Mouse (Mus musculus): Measurements from ENCODE around the gene Acsbg2. TPM values are rescaled to one million over a fixed set of nuclear protein-coding genes. Genes with fewer than 3 reads are reported as not detected.
A peak's percentile ranks its signal among the peaks of the same experiment; 100 is the strongest.

Acsbg2 gene
- total and polyA plus RNA-seq, 2 experiments from 2014 or later, result 0.11 TPM; not detected in 1

GRCm38 (mm10) chr17:56840524-56840923 lies 33.7 kb downstream of the Acsbg2 start:
- Histone ChIP-seq H3K27me3 (ENCODE audit: insufficient read depth, low read length) (no peaks in the 10 kb centered on the region), H3K9me3 (ENCODE audit: low read length) (no peaks in the 10 kb centered on the region), H3K27ac (ENCODE audit: low read depth, low read length) (no peak overlapping the region), H3K36me3 (ENCODE audit: insufficient read depth, low read length) (no peaks in the 10 kb centered on the region), H3K4me3 (ENCODE audit: low read depth, low read length) (no peak overlapping the region), H3K4me2 (ENCODE audit: low read depth, low read length, poor library complexity, severe bottlenecking) (no peak overlapping the region), H3K9ac (replicated peaks; ENCODE audit: low read length, poor library complexity, severe bottlenecking) (no peak overlapping the region), H3K4me1 (ENCODE audit: insufficient read depth, low read length) (no peaks in the 10 kb centered on the region)
- WGBS, result 87% methylated on average over 7 of the region's 7 CpGs
- no peak for ATAC-seq (ENCODE audit: low FRiP score)
- no peak for DNase-seq (ENCODE audit: low spot score)
- no peak for TF ChIP-seq CTCF (IDR thresholded peaks at IDR 0.05)

- no peak overlapping the region for H3K27ac ChIP-seq (ENCODE audit: low read depth, low read length)
- H3K27me3 ChIP-seq (ENCODE audit: insufficient read depth, low read length), result no peaks in the 10 kb centered on the region
- no peaks in the 10 kb centered on the region for H3K36me3 ChIP-seq (ENCODE audit: insufficient read depth, low read length)
- no peaks in the 10 kb centered on the region for H3K9me3 ChIP-seq (ENCODE audit: low read length)
- TF ChIP-seq CTCF (IDR thresholded peaks at IDR 0.05), result no peak
- WGBS, result 86% methylated on average over 8 of the region's 8 CpGs
- H3K9ac ChIP-seq (replicated peaks; ENCODE audit: low read length, poor library complexity, severe bottlenecking), result no peak overlapping the region
- H3K4me1 ChIP-seq (ENCODE audit: insufficient read depth, low read length), result no peaks in the 10 kb centered on the region
- ATAC-seq (ENCODE audit: low FRiP score), result no peak
- H3K4me2 ChIP-seq (ENCODE audit: low read depth, low read length, poor library complexity, severe bottlenecking), result no peak overlapping the region
- H3K4me3 ChIP-seq (ENCODE audit: low read depth, low read length), result no peak overlapping the region
- DNase-seq (ENCODE audit: low spot score), result no peak
These were observed 37.9 kb downstream of the Acsbg2 start for GRCm38 (mm10) chr17:56836336-56836735.

- Histone ChIP-seq H3K4me1 (ENCODE audit: insufficient read depth, low read length) (peaks cover 6% of the 10 kb centered on the region; the same call in 1 of the 2 replicates), H3K27me3 (ENCODE audit: insufficient read depth, low read length) (peaks cover 12% of the 10 kb centered on the region; the same call in 1 of the 2 replicates), H3K4me3 (ENCODE audit: low read depth, low read length) (no peak overlapping the region), H3K9me3 (ENCODE audit: low read length) (no peaks in the 10 kb centered on the region), H3K36me3 (ENCODE audit: insufficient read depth, low read length) (no peaks in the 10 kb centered on the region), H3K27ac (ENCODE audit: low read depth, low read length) (no peak overlapping the region), H3K9ac (replicated peaks; ENCODE audit: low read length, poor library complexity, severe bottlenecking) (no peak overlapping the region), H3K4me2 (ENCODE audit: low read depth, low read length, poor library complexity, severe bottlenecking) (no peak overlapping the region)
- WGBS, result 90% methylated on average over 1 of the region's 1 CpGs
- no peak for TF ChIP-seq CTCF (IDR thresholded peaks at IDR 0.05)
- DNase-seq (ENCODE audit: low spot score) (no peak), ATAC-seq (ENCODE audit: low FRiP score) (no peak)
These were observed 40.9 kb downstream of the Acsbg2 start for GRCm38 (mm10) chr17:56833381-56833780.

- H3K9me3 ChIP-seq (ENCODE audit: low read length), result no peaks in the 10 kb centered on the region
- H3K36me3 ChIP-seq (ENCODE audit: insufficient read depth, low read length), result no peaks in the 10 kb centered on the region
- no peak for ATAC-seq (ENCODE audit: low FRiP score)
- no peak overlapping the region for H3K4me3 ChIP-seq (ENCODE audit: low read depth, low read length)
- 76% methylated on average over 1 of the region's 1 CpGs for WGBS
- H3K27ac ChIP-seq (ENCODE audit: low read depth, low read length), result no peak overlapping the region
- H3K4me1 ChIP-seq (ENCODE audit: insufficient read depth, low read length), result peaks cover 6% of the 10 kb centered on the region; the same call in 1 of the 2 replicates
- no peak overlapping the region for H3K9ac ChIP-seq (replicated peaks; ENCODE audit: low read length, poor library complexity, severe bottlenecking)
- H3K27me3 ChIP-seq (ENCODE audit: insufficient read depth, low read length), result peaks cover 12% of the 10 kb centered on the region; the same call in 1 of the 2 replicates
- DNase-seq (ENCODE audit: low spot score), result no peak
- H3K4me2 ChIP-seq (ENCODE audit: low read depth, low read length, poor library complexity, severe bottlenecking), result no peak overlapping the region
- TF ChIP-seq CTCF (IDR thresholded peaks at IDR 0.05), result no peak
These were observed 41.3 kb downstream of the Acsbg2 start for GRCm38 (mm10) chr17:56832918-56833317.

- peaks cover 6% of the 10 kb centered on the region; the same call in 1 of the 2 replicates for H3K4me1 ChIP-seq (ENCODE audit: insufficient read depth, low read length)
- no peak overlapping the region for H3K9ac ChIP-seq (replicated peaks; ENCODE audit: low read length, poor library complexity, severe bottlenecking)
- ATAC-seq (ENCODE audit: low FRiP score), result peak; percentile 99
- H3K27ac ChIP-seq (ENCODE audit: low read depth, low read length), result no peak overlapping the region
- DNase-seq (ENCODE audit: low spot score), result peak; percentile 99
- no peaks in the 10 kb centered on the region for H3K36me3 ChIP-seq (ENCODE audit: insufficient read depth, low read length)
- WGBS, result 0% methylated on average over 39 of the region's 42 CpGs
- peak overlapping the region; percentile 93 for H3K4me2 ChIP-seq (ENCODE audit: low read depth, low read length, poor library complexity, severe bottlenecking)
- TF ChIP-seq CTCF (IDR thresholded peaks at IDR 0.05), result peak; percentile 73
- H3K27me3 ChIP-seq (ENCODE audit: insufficient read depth, low read length), result peaks cover 12% of the 10 kb centered on the region; the same call in 1 of the 2 replicates
- H3K4me3 ChIP-seq (ENCODE audit: low read depth, low read length), result peak overlapping the region; percentile 57
- H3K9me3 ChIP-seq (ENCODE audit: low read length), result no peaks in the 10 kb centered on the region
These were observed 43.0 kb downstream of the Acsbg2 start for GRCm38 (mm10) chr17:56831111-56831816.

- peaks cover 12% of the 10 kb centered on the region; the same call in 1 of the 2 replicates for H3K27me3 ChIP-seq (ENCODE audit: insufficient read depth, low read length)
- 0 out of 2 replicates have a peak within 1 kb of the TSS, but pooled peaks have one; percentile 39 for H3K9ac ChIP-seq (replicated peaks; ENCODE audit: low read length, poor library complexity, severe bottlenecking)
- no peak; the same call in 1 of the 2 replicates for ATAC-seq (ENCODE audit: low FRiP score)
- DNase-seq (ENCODE audit: low spot score), result no peak
- H3K4me2 ChIP-seq (ENCODE audit: low read depth, low read length, poor library complexity, severe bottlenecking), result peak within 1 kb of the TSS; percentile 93
- H3K4me1 ChIP-seq (ENCODE audit: insufficient read depth, low read length), result peaks cover 6% of the 10 kb centered on the region; the same call in 1 of the 2 replicates
- 1% methylated on average over 20 of the region's 62 CpGs for WGBS
- no peak for TF ChIP-seq CTCF (IDR thresholded peaks at IDR 0.05)
- H3K27ac ChIP-seq (ENCODE audit: low read depth, low read length), result no peak within 1 kb of the TSS
- no peaks in the 10 kb centered on the region for H3K36me3 ChIP-seq (ENCODE audit: insufficient read depth, low read length)
- no peaks in the 10 kb centered on the region for H3K9me3 ChIP-seq (ENCODE audit: low read length)
- peak within 1 kb of the TSS; percentile 57 for H3K4me3 ChIP-seq (ENCODE audit: low read depth, low read length)
These were observed 43.7 kb downstream of the Acsbg2 start, which contains the start of gene Rfx2 for GRCm38 (mm10) chr17:56830411-56831110. Gene Rfx2 (minus strand): TSS chr17:56831013.
